Mouse (Mus musculus) testis, adult 2 months (tissue): ENCODE measurements around the gene Acot7.
A peak's percentile ranks its signal among the peaks of the same experiment; 100 is the strongest.

ENCODE experiments used
- CTCF ChIP-seq: fragments of 200-500 bp; IDR thresholded peaks from 2 replicates; pipeline ENCODE4 v1.5.1; 2012; ENCODE audit warnings: low read depth, mild to moderate bottlenecking, inconsistent platforms, low read length, moderate library complexity; ENCODE audit not compliant: control insufficient read depth, insufficient read depth, insufficient replicate concordance
- POLR2A ChIP-seq: fragments of 200-500 bp; IDR thresholded peaks from 2 replicates; pipeline ENCODE4 v1.6.1; 2012; ENCODE audit warnings: low read depth, mild to moderate bottlenecking, inconsistent platforms, low read length, moderate library complexity; ENCODE audit not compliant: control insufficient read depth

DNA sequence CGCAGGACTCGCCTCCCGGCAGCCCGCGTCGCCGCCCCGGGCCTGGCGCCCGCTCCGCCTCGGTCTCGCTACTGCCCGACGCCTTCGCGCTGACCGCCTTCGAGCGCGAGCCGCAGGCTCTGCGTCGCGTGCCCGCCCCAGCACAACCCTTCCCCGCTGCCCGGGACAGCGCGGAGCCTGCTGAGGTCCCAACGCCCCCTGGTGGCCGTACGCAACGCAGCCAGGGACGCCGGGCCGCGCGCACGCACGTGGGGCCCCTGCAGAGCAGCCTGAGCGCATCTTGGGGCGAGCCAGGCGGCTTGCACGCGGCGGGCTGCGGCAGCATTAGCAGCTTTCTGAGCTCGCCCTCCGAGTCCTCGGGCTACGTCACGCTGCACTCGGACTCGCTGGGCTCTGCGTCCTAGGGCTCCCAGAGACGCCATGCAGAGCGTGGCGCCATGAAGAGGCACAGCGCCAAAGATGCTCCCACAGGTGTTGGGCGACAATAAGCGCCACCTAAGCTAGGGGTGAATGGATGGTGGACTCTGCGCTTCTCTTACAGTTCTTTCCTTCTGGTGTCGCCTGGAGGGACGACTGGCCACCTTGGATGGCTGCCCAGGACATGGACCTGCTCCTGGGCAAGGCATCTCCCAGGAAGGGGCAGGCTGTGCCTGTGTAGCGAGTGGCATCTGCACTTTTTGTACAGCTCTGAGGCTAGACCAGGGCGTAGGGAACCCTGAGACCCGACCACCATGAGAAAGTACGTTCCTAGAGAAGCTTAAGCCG is 105.4 kb downstream of the Acot7 start:
- TF ChIP-seq CTCF: peak; percentile 85
- TF ChIP-seq POLR2A: no peak
